Mouse (Mus musculus): ENCODE measurements at regions not wholly inside any gene's neighbourhood (a gene's known extent, or its start where the extent isn't known, plus 50 kb on each side); places are given as distances from the start of the nearest gene placed in this dataset.

DNA sequence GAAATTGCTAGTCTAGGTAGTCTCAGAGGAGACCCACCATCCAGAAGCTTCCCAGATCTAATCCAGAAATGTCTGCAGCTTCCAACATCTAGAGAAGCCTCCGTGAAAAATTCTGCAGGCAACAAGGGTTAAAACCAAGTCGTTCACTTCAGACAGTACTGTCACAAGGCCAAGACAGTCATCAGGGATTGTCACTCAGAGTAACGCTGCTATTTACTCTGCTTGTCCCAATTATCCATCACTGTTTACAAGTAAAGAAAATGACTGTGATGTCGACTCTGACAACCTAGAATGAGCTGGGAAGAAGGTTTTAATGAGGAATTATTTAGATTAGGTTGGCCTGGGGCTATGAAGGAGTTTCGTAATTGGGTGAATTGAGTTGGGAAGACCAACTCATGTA lies 82.1 kb upstream of the Rasgrf1 start:
- peak; percentile 69 for ATAC-seq (replicated peaks)
- H3K36me3 ChIP-seq: no peaks in the 10 kb centered on the region
- no peaks in the 10 kb centered on the region for H3K27me3 ChIP-seq
- no peak overlapping the region for H3K4me2 ChIP-seq (replicated peaks)
- peaks cover 3% of the 10 kb centered on the region; the same call in 1 of the 2 replicates for H3K4me1 ChIP-seq
- no peak overlapping the region for H3K4me3 ChIP-seq
- H3K9me3 ChIP-seq: no peaks in the 10 kb centered on the region
- no peak overlapping the region for H3K27ac ChIP-seq (replicated peaks)
- 35% methylated on average over 5 of the region's 5 CpGs for whole genome bisulfite sequencing
- H3K9ac ChIP-seq (replicated peaks): no peak overlapping the region

- Histone ChIP-seq H3K4me3 (peak overlapping the region; percentile 20; the same call in 1 of the 2 replicates), H3K27me3 (no peaks in the 10 kb centered on the region), H3K4me1 (peaks cover 4% of the 10 kb centered on the region), H3K4me2 (replicated peaks) (peak overlapping the region; percentile 33; the same call in 1 of the 2 replicates), H3K9me3 (no peaks in the 10 kb centered on the region), H3K27ac (replicated peaks) (no peak overlapping the region), H3K9ac (replicated peaks) (no peak overlapping the region), H3K36me3 (no peaks in the 10 kb centered on the region)
- ATAC-seq (replicated peaks): peak; percentile 91
- 30% methylated on average over 24 of the region's 24 CpGs for WGBS
Observed at GRCm38 (mm10) chr9:89826712-89827548, 82.8 kb upstream of the Rasgrf1 start.

GRCm38 (mm10) chr9:89821853-89822243 lies 83.6 kb upstream of the Ankrd34c start:
- H3K9me3 ChIP-seq: no peaks in the 10 kb centered on the region
- H3K4me3 ChIP-seq: no peak overlapping the region
- H3K9ac ChIP-seq (replicated peaks): no peak overlapping the region
- no peak for ATAC-seq (replicated peaks)
- H3K27me3 ChIP-seq: no peaks in the 10 kb centered on the region
- H3K27ac ChIP-seq (replicated peaks): no peak overlapping the region
- H3K4me2 ChIP-seq (replicated peaks): no peak overlapping the region
- WGBS: 76% methylated on average over 4 of the region's 4 CpGs
- peaks cover 10% of the 10 kb centered on the region for H3K4me1 ChIP-seq
- H3K36me3 ChIP-seq: no peaks in the 10 kb centered on the region

DNA sequence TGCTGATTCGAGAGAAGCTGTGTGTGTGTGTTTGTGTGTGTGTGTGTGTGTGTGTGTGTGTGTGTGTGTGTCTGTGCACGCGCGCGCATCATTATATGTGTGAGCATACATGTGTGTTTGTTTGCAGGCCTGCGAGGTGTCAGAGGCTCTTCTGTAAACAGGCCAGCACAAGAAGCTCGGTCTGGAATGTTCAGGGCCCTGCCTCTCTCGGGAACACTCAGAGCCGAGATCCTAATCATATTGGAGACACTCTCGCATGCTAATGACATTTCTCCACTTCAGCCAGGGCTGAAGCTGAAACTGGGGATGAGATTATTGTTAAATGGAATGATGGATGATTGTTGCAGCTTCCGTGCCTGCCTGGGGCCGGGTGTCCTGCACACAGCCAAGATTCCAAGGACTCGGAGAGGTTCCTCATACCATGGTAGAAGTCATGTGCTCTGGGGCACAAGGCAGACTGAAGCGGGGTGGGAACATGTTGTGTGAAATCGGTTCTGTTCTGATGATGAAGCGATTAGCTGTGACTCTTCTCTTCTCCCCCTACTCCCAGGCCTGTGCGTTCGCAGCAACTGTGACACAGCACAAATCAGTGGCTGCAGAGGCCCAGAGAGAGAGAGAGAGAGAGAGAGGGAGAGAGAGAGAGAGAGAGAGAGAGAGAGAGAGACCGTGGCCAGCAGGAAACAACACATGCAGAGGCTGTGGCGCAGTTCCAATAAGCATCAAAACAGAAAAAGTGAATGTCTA lies 83.0 kb upstream of the Ankrd34c start:
- Histone ChIP-seq H3K9me3 (no peaks in the 10 kb centered on the region), H3K9ac (replicated peaks) (no peak overlapping the region), H3K36me3 (no peaks in the 10 kb centered on the region), H3K4me2 (replicated peaks) (no peak overlapping the region), H3K4me3 (no peak overlapping the region), H3K4me1 (peaks cover 10% of the 10 kb centered on the region), H3K27ac (replicated peaks) (no peak overlapping the region; the same call in 1 of the 2 replicates), H3K27me3 (no peaks in the 10 kb centered on the region)
- ATAC-seq (replicated peaks): peak; percentile 54
- 63% methylated on average over 20 of the region's 20 CpGs for WGBS

DNA sequence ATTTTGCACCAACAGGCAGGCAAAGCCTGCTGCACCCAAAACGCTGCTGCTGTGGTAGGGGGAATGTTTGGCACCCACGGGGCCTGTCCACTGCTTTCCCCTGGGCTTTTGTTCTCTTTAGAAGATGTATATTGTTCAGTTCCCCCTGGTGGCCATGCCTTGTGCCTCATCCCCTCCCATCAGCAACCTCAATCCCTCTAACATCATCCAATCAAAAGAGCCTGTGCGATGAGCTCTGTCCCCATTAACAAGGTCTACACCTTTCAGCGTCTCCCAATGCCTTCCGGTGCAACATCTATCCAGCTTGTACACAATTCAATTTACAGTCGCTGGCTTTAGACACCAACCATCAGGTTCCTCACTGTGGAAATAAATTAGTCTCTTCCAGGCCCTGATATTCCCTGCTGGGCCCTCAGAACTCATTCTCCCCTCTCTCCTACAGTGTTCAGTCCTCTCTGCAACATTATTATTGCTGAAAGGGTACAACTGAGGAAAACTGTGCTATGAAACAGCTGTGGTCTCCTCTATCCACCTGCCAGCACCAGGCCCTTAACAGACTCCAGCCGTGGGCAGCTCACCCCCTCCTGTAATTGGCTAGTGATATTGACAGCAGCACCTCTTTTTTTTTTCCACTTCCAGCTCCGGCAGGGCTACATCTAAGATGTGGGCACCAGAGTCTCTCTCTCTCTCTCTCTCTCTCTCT lies 75.5 kb upstream of the Ankrd34c start:
- H3K27me3 ChIP-seq: no peaks in the 10 kb centered on the region
- H3K4me2 ChIP-seq (replicated peaks): no peak overlapping the region
- no peaks in the 10 kb centered on the region for H3K4me1 ChIP-seq
- peak; percentile 66 for ATAC-seq (replicated peaks)
- H3K9me3 ChIP-seq: no peaks in the 10 kb centered on the region
- H3K9ac ChIP-seq (replicated peaks): no peak overlapping the region
- H3K27ac ChIP-seq (replicated peaks): no peak overlapping the region
- no peak overlapping the region for H3K4me3 ChIP-seq
- no peaks in the 10 kb centered on the region for H3K36me3 ChIP-seq
- 37% methylated on average over 8 of the region's 8 CpGs for WGBS

- no peaks in the 10 kb centered on the region for H3K4me1 ChIP-seq
- no peak overlapping the region for H3K27ac ChIP-seq (replicated peaks)
- no peak overlapping the region for H3K4me3 ChIP-seq
- no peaks in the 10 kb centered on the region for H3K9me3 ChIP-seq
- no peaks in the 10 kb centered on the region for H3K36me3 ChIP-seq
- H3K4me2 ChIP-seq (replicated peaks): no peak overlapping the region
- 24% methylated on average over 6 of the region's 6 CpGs for WGBS
- no peaks in the 10 kb centered on the region for H3K27me3 ChIP-seq
- no peak for ATAC-seq (replicated peaks)
- no peak overlapping the region for H3K9ac ChIP-seq (replicated peaks)
Observed at GRCm38 (mm10) chr9:89807381-89807780, 69.1 kb upstream of the Ankrd34c start.

DNA sequence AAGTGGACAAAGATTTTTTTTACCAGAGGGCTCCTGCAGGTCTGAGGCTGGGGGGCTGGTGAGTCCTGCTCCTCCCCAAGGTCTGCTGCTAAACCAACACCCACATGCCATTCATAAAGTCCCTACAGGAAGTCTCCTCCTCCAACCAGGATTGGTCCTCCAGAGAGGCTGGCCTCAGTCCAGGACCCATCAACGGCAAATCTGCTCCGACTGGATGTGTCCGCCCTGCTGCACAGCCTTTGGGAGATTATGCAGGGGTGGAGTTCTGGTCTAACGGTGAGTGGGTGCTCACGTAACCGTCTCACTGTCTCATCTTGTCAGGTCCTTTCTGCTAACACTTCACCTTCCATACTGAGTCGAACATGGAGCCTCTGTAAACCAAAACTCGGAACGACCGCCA lies 64.4 kb upstream of the Ankrd34c start:
- Histone ChIP-seq H3K4me2 (replicated peaks) (no peak overlapping the region), H3K9me3 (no peaks in the 10 kb centered on the region), H3K4me3 (no peak overlapping the region), H3K36me3 (no peaks in the 10 kb centered on the region), H3K27me3 (no peaks in the 10 kb centered on the region), H3K9ac (replicated peaks) (no peak overlapping the region), H3K4me1 (no peaks in the 10 kb centered on the region), H3K27ac (replicated peaks) (no peak overlapping the region)
- 73% methylated on average over 10 of the region's 10 CpGs for WGBS
- no peak for ATAC-seq (replicated peaks)

DNA sequence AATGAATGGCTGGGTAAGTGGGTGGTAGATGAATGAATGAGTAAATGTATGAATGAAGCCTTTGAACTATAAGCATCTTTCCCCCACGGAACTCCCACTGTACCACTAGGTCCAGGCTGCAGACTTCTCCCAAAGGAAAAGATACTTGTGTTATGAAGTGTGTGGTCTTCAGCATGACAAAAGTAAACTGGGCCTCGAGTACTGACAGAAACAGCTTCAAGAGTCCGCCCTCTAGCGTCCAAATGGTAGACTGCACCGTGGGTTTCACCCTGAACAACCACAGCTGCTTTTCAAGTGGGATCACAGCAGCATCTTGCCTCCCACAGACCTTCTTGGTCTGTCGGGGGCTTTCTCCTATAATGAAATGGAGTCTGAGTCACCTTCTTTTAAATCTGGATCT lies 54.7 kb upstream of the Ankrd34c start:
- 3% methylated on average over 6 of the region's 6 CpGs for WGBS

DNA sequence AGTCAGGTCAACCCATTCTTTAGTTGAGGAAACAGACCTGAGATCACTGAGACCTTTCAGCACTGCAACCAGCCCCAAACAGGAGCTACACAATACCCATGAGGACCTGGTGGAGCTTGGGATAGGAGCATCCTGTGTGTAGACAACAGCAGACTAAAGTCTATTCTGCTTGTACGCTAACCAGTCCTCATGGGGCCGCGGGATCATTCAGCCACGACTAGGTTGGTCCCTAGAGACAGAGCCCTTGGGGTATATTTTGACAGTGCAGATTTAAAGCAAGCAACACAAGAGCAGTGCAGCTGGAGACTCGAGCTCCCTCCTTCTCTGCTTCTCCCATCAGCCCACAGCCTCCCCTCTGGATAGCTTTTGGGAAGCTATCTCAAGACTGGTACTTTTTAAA lies 51.7 kb upstream of the Ankrd34c start:
- H3K4me2 ChIP-seq (replicated peaks): no peak overlapping the region
- no peak overlapping the region for H3K9ac ChIP-seq (replicated peaks)
- H3K4me1 ChIP-seq: 0 out of 2 replicates have a peak, but pooled peaks cover 5% of the 10 kb centered on the region
- H3K4me3 ChIP-seq: no peak overlapping the region
- no peak overlapping the region for H3K27ac ChIP-seq (replicated peaks)
- 81% methylated on average over 5 of the region's 5 CpGs for WGBS
- H3K9me3 ChIP-seq: no peaks in the 10 kb centered on the region
- no peak for ATAC-seq (replicated peaks)
- no peaks in the 10 kb centered on the region for H3K27me3 ChIP-seq
- no peaks in the 10 kb centered on the region for H3K36me3 ChIP-seq

More for the DNA sequence above, 54.7 kb upstream of the Ankrd34c start:
- H3K9me3 ChIP-seq: no peaks in the 10 kb centered on the region
- no peaks in the 10 kb centered on the region for H3K27me3 ChIP-seq
- no peaks in the 10 kb centered on the region for H3K36me3 ChIP-seq
- peak; percentile 68 for ATAC-seq (replicated peaks)
- H3K9ac ChIP-seq (replicated peaks): no peak overlapping the region
- no peak overlapping the region for H3K4me3 ChIP-seq
- no peaks in the 10 kb centered on the region for H3K4me1 ChIP-seq
- H3K27ac ChIP-seq (replicated peaks): no peak overlapping the region
- H3K4me2 ChIP-seq (replicated peaks): no peak overlapping the region

GRCm38 (mm10) chr9:89788651-89789050 lies 50.4 kb upstream of the Ankrd34c start:
- Histone ChIP-seq H3K4me3 (no peak overlapping the region), H3K36me3 (no peaks in the 10 kb centered on the region), H3K9ac (replicated peaks) (no peak overlapping the region), H3K4me1 (0 out of 2 replicates have a peak, but pooled peaks cover 5% of the 10 kb centered on the region), H3K27ac (replicated peaks) (no peak overlapping the region), H3K27me3 (no peaks in the 10 kb centered on the region), H3K4me2 (replicated peaks) (no peak overlapping the region), H3K9me3 (no peaks in the 10 kb centered on the region)
- no peak for ATAC-seq (replicated peaks)
- WGBS: 96% methylated on average over 1 of the region's 1 CpGs
